17 mouse cellular contexts compared by ENCODE assay signal in the genomic region with DNA sequence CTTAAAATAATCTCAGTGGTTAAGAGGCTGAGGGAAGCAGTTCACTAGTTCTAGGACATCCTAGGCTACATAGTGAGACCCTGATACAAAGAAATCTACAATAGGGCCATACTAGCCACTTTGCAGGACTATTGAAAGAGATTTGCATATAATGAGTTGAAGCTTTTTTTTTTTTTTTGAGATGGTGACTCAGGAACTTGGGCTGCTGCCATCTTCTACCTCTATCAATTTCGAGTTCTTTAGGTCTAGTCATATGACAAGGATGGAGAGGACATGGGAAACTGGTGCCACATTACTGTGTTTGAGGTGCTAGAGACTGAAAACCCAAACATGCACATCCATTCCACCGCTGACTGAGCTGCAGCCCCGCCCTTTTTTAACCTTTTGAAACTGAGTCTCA. TPM values are rescaled to one million over a fixed set of nuclear protein-coding genes. Genes with fewer than 3 reads are reported as not detected.
"Had no signal": no experiment of that assay in that cellular context is flagged by ENCODE, and none has a peak within 500 bp of the region (broad histone marks: within the 10 kb centered on the region; RNA-seq: fewer than 3 reads in every experiment).

No protein-coding gene starts in this region.

- H3K36me3 ChIP-seq: stomach, embryonic 15.5 days had no signal

- H3K27me3 ChIP-seq: neural tube, embryonic 13.5 days; neural tube, embryonic 15.5 days; stomach, embryonic 15.5 days had no signal

- DNase-seq: retina, postnatal 1 day; right cerebral cortex, adult 18-20 months; right cerebral cortex, postnatal 14 days; right cerebral cortex, postnatal 25 days; right cerebral cortex, postnatal 4 days; spleen, adult 18-20 months; thymus, adult 18-20 months; thymus, adult 2 months; thymus, postnatal 14 days; thymus, postnatal 25 days; thymus, postnatal 36 days; thymus, postnatal 4 days had no signal

- H3K4me2 ChIP-seq: neural tube, embryonic 13.5 days; neural tube, embryonic 15.5 days; stomach, embryonic 15.5 days had no signal

- H3K9ac ChIP-seq: neural tube, embryonic 13.5 days; neural tube, embryonic 15.5 days; stomach, embryonic 15.5 days had no signal

- H3K9me3 ChIP-seq: neural tube, embryonic 13.5 days; neural tube, embryonic 15.5 days; stomach, embryonic 15.5 days had no signal

- H3K27ac ChIP-seq: neural tube, embryonic 13.5 days; neural tube, embryonic 15.5 days; stomach, embryonic 15.5 days; stomach, postnatal 0 days had no signal

- H3K4me3 ChIP-seq: neural tube, embryonic 13.5 days; neural tube, embryonic 15.5 days; stomach, embryonic 15.5 days had no signal

- H3K4me1 ChIP-seq: neural tube, embryonic 13.5 days; neural tube, embryonic 15.5 days; stomach, embryonic 15.5 days had no signal

RNA-seq across cellular contexts. Expression of a gene that starts 15.1 kb away (rescaled TPM):
- polyA plus RNA-seq: small intestine, adult 2 months had no signal
